Mouse (Mus musculus) ES-E14 (cell line): ENCODE results near the gene Gramd2. TPM values are rescaled to one million over a fixed set of nuclear protein-coding genes. Genes with fewer than 3 reads are reported as not detected.

Experiments used
- DNase-seq: peaks from one replicate; pipeline ENCODE4 v3.0.0-alpha.2; 2013; ENCODE audit warnings: low read depth, low spot score
- H3K27ac ChIP-seq: 2 replicates; pipeline ENCODE4 v1.5.1; 2012; ENCODE audit warnings: low read depth, mild to moderate bottlenecking, low read length, moderate library complexity, mixed read lengths; ENCODE audit not compliant: poor library complexity, insufficient read depth, severe bottlenecking
- H3K36me3 ChIP-seq: 2 replicates; pipeline ENCODE4 v1.6.1; 2012; ENCODE audit warnings: mild to moderate bottlenecking, low read length, moderate library complexity, mixed read lengths; ENCODE audit not compliant: control insufficient read depth, poor library complexity, insufficient read depth, severe bottlenecking
- H3K4me1 ChIP-seq, 2 experiments: fragments of 150-350 bp in 1 of 2; sonication (generic) in 1 of 2; 2 replicates each; pipeline ENCODE4 v1.6.1; 2012; ENCODE audit warnings: low read length in 2 of 2, mild to moderate bottlenecking in 1 of 2, mixed read lengths in 1 of 2; ENCODE audit not compliant: control insufficient read depth in 2 of 2, insufficient read depth in 2 of 2, poor library complexity in 1 of 2
- H3K4me3 ChIP-seq, 2 experiments: fragments of 150-350 bp in 1 of 2; sonication (generic) in 1 of 2; 2 replicates each; pipeline ENCODE4 v1.5.1; 2012; ENCODE audit warnings: low read length in 2 of 2, low read depth in 1 of 2, mild to moderate bottlenecking in 1 of 2, mixed read lengths in 1 of 2; ENCODE audit not compliant: insufficient read depth in 1 of 2, poor library complexity in 1 of 2, severe bottlenecking in 1 of 2
- H3K9ac ChIP-seq: 2 replicates; pipeline ENCODE4 v1.6.1; 2012; ENCODE audit warnings: low read depth, mild to moderate bottlenecking, low read length, mixed read lengths; ENCODE audit not compliant: poor library complexity, insufficient read depth, severe bottlenecking
- H3K9me3 ChIP-seq: fragments of 150-350 bp; sonication (generic); 2 replicates; pipeline ENCODE4 v1.6.1; 2012; ENCODE audit warnings: low read depth, mild to moderate bottlenecking, low read length; ENCODE audit not compliant: control insufficient read depth, insufficient read depth
- CHD2 ChIP-seq: IDR thresholded peaks from 2 replicates; pipeline ENCODE4 v1.6.1; 2014; ENCODE audit warnings: mild to moderate bottlenecking, low read depth, low read length, inconsistent platforms
- HCFC1 ChIP-seq: IDR thresholded peaks from 2 replicates; pipeline ENCODE4 v1.6.1; 2012; ENCODE audit warnings: low read length, inconsistent platforms, borderline replicate concordance; ENCODE audit not compliant: insufficient read depth
- MAFK ChIP-seq: IDR thresholded peaks from 2 replicates; pipeline ENCODE4 v1.6.1; 2014; ENCODE audit warnings: mild to moderate bottlenecking, low read depth, low read length, inconsistent platforms; ENCODE audit not compliant: insufficient read depth
- ZC3H11A ChIP-seq: IDR thresholded peaks from 2 replicates; pipeline ENCODE4 v1.6.1; 2012; ENCODE audit warnings: low read depth, mild to moderate bottlenecking, inconsistent platforms, low read length, borderline replicate concordance
- ZNF384 ChIP-seq: IDR thresholded peaks from 2 replicates; pipeline ENCODE4 v1.6.1; 2012; ENCODE audit warnings: low read depth, low read length, inconsistent platforms
- in situ Hi-C, 2 experiments: fragments of 600-800 bp; cut with MboI; formaldehyde crosslinking; loops; one replicate each; pipeline ENCODE4 v1.15.1; 2025; ENCODE audit warnings: low sequenced_read_pairs in 2 of 2, inconsistent platforms in 1 of 2; ENCODE audit not compliant: unreplicated experiment in 2 of 2
- total RNA-seq: library from RNA; depleted of rRNA; stranded (reverse); fragments of 300-350 nt; gene quantifications from 2 replicates; pipeline ENCODE4 v1.2.3, GENCODE M21; 2012

The Gramd2 gene
- total RNA-seq, 1 experiment, result 3.5 TPM

DNA sequence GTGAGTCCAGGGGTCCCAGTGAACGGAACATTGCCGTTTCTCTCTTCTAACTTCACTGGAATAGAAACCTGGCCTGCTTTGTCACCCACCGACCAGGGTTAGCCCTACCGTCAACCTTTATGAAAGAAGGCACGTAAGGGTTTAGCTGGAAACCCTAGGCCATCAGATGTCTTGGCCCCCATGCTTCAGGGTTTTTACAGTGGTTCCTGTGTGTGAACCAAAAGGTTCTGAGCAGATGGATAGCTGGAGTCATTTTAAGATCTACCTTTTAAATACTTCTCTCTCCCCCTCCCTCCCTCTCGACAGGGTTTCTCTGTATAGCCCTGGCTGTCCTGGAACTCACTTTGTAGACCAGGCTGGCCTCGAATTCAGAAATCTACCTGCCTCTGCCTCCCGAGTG, 13.9 kb upstream of the Gramd2 start:
- H3K36me3 ChIP-seq, result peaks cover 92% of the 10 kb centered on the region
- no peak overlapping the region for H3K27ac ChIP-seq
- peaks cover 0 to 19% of the 10 kb centered on the region in 2 experiments; a peak in 2 of 4 replicates for H3K4me1 ChIP-seq
- in situ Hi-C loops, result no loop called here
- H3K9me3 ChIP-seq, result no peaks in the 10 kb centered on the region
- no peak overlapping the region for H3K4me3 ChIP-seq
- TF ChIP-seq ZNF384 (no peak), ZC3H11A (no peak), HCFC1 (no peak), MAFK (no peak), CHD2 (no peak)
- no peak for DNase-seq
- no peak overlapping the region for H3K9ac ChIP-seq

DNA sequence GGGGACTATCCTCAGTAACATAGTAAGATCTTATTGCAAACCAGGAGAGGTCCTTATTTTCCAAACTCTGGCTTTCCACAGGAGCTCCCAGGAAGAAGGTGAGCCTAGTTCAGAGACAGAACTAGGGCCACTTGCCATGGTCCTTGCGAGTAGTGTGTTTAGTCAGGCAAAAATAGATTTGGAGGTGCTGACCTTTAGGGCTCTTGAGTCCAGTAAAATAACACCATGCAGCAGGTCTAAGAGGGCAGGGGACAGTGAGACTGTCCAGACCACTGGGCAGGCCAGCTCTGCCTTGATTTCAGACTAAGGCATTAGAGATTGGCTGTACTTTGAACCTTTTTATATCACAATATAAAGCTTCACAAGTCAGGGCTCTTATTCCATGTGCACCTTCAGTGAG, 13.1 kb upstream of the Gramd2 start:
- Histone ChIP-seq H3K4me1 (peaks cover 0 to 14% of the 10 kb centered on the region in 2 experiments; a peak in 2 of 4 replicates), H3K4me3 (no peak overlapping the region), H3K36me3 (peaks cover 92% of the 10 kb centered on the region), H3K9me3 (no peaks in the 10 kb centered on the region), H3K9ac (no peak overlapping the region), H3K27ac (no peak overlapping the region)
- no peak for TF ChIP-seq ZNF384
- no peak for TF ChIP-seq MAFK
- TF ChIP-seq CHD2, result no peak
- no peak for TF ChIP-seq ZC3H11A
- TF ChIP-seq HCFC1, result no peak
- no peak for DNase-seq
- in situ Hi-C loops, result no loop called here

DNA sequence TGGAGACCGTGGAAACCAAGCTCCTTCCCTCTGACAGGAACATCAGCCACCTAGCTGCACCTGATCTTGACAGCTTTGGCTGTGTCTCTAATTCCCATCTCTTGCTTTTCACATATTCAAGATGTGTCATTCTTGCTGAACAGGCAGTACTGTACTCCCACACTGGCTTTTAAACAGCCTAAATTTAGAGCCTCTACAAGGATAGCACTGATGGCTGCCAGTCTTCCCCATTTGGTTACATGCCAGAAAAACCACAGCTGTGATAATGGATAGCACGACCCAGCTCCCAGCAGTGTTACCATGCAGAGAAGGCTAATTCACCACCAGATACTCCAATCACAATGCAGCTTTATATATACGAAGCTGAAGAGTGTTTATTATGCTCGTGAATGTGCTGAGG, 12.7 kb upstream of the Gramd2 start:
- peaks cover 92% of the 10 kb centered on the region for H3K36me3 ChIP-seq

DNA sequence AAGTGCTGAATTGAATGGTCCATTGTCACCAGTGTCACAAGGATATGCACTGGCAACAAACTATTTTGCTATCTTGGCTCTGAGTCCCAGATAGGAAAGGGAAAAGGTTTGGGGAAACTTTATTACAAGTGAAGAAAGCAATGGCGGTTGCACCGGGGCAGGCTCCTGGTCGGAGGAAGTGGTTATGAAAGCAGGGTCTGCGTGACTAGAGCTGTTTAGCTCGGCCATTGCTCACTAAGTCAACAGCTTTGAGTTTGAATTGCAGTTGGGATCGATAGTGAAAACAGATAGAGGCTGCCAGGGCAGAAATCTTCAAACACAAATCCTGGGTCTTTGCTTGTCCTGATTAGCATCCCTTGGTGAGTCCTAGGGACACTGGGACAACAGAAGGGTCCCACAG, 12.0 kb upstream of the Gramd2 start:
- in situ Hi-C loops, result no loop called here
- H3K4me3 ChIP-seq, result no peak overlapping the region

More for the DNA sequence above, 12.7 kb upstream of the Gramd2 start:
- in situ Hi-C loops, result no loop called here
- no peak overlapping the region for H3K27ac ChIP-seq
- H3K9ac ChIP-seq, result no peak overlapping the region
- TF ChIP-seq HCFC1 (no peak), CHD2 (no peak), MAFK (no peak), ZNF384 (no peak), ZC3H11A (no peak)
- peaks cover 0 to 13% of the 10 kb centered on the region in 2 experiments; a peak in 2 of 4 replicates for H3K4me1 ChIP-seq
- H3K4me3 ChIP-seq, result no peak overlapping the region
- H3K9me3 ChIP-seq, result no peaks in the 10 kb centered on the region
- no peak for DNase-seq

More for the DNA sequence above, 12.0 kb upstream of the Gramd2 start:
- no peak for DNase-seq
- no peak overlapping the region for H3K27ac ChIP-seq
- peaks cover 0 to 9% of the 10 kb centered on the region in 2 experiments; a peak in 2 of 4 replicates for H3K4me1 ChIP-seq
- H3K36me3 ChIP-seq, result peaks cover 91% of the 10 kb centered on the region
- TF ChIP-seq CHD2 (no peak), ZNF384 (no peak), HCFC1 (no peak), ZC3H11A (no peak), MAFK (no peak)
- no peaks in the 10 kb centered on the region for H3K9me3 ChIP-seq
- no peak overlapping the region for H3K9ac ChIP-seq
